Mouse (Mus musculus) ES-E14 (cell line): ENCODE results near the gene Ccdc96.

Experiments
- CHD2 ChIP-seq: IDR thresholded peaks from 2 replicates; pipeline ENCODE4 v1.6.1; 2014; ENCODE audit warnings: mild to moderate bottlenecking, low read depth, low read length, inconsistent platforms
- HCFC1 ChIP-seq: IDR thresholded peaks from 2 replicates; pipeline ENCODE4 v1.6.1; 2012; ENCODE audit warnings: low read length, inconsistent platforms, borderline replicate concordance; ENCODE audit not compliant: insufficient read depth
- MAFK ChIP-seq: IDR thresholded peaks from 2 replicates; pipeline ENCODE4 v1.6.1; 2014; ENCODE audit warnings: mild to moderate bottlenecking, low read depth, low read length, inconsistent platforms; ENCODE audit not compliant: insufficient read depth
- ZC3H11A ChIP-seq: IDR thresholded peaks from 2 replicates; pipeline ENCODE4 v1.6.1; 2012; ENCODE audit warnings: low read depth, mild to moderate bottlenecking, inconsistent platforms, low read length, borderline replicate concordance
- ZNF384 ChIP-seq: IDR thresholded peaks from 2 replicates; pipeline ENCODE4 v1.6.1; 2012; ENCODE audit warnings: low read depth, low read length, inconsistent platforms

DNA sequence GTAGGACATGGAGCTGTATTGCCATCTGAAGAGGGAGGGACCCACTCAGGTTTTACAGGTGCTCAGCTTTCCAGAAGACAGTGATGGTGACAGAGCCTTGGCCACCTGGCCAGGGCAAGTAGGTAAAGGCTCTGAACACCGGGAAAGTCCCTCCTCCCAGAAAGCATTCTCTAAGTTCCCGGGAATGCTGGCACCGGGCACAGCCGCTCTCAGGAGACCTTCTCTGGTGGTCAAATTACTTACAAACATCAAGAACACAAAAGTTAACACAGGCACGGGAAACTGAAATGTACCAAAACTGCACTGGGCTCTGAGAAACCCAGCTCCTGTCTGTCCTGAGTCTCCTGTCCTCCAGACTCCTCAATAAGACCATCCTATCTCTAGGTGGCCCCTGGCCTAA lies 45.3 kb downstream of the Ccdc96 start:
- no peak for TF ChIP-seq ZNF384
- TF ChIP-seq CHD2, result no peak
- no peak for TF ChIP-seq ZC3H11A
- no peak for TF ChIP-seq MAFK
- no peak for TF ChIP-seq HCFC1
